Mouse (Mus musculus) lung, embryonic 16.5 days (tissue): ENCODE results near the gene Pdss1. TPM values are rescaled to one million over a fixed set of nuclear protein-coding genes. Genes with fewer than 3 reads are reported as not detected.
A peak's percentile ranks its signal among the peaks of the same experiment; 100 is the strongest.
"Not testable (repeated sequence)": the region's sequence is repeated elsewhere in the genome, so short reads cannot be mapped to it uniquely, and the experiment has no call there.

Source experiments
- ATAC-seq: fragments of 200-750 bp; cut with Nextera tagmentation; 2 replicates; pipeline ENCODE4 v1.8.0; 2017; ENCODE audit warnings: low read depth, mild to moderate bottlenecking, moderate library complexity
- H3K27ac ChIP-seq: fragments of 300-500 bp; sonication (generic); 2 replicates; pipeline ENCODE4 v1.5.1; 2014; ENCODE audit warnings: mild to moderate bottlenecking, control low read depth, low read length
- H3K27me3 ChIP-seq: fragments of 300-500 bp; sonication (generic); 2 replicates; pipeline ENCODE4 v1.6.1; 2014; ENCODE audit warnings: low read depth, low read length, mixed read lengths; ENCODE audit not compliant: control insufficient read depth, insufficient read depth
- H3K36me3 ChIP-seq: fragments of 300-500 bp; sonication (generic); 2 replicates; pipeline ENCODE4 v1.6.1; 2014; ENCODE audit warnings: low read length; ENCODE audit not compliant: control insufficient read depth, insufficient read depth
- H3K4me1 ChIP-seq: fragments of 300-500 bp; sonication (generic); replicated peaks from 2 replicates; pipeline ENCODE4 v1.6.1; 2014; ENCODE audit warnings: low read length, mixed read lengths; ENCODE audit not compliant: control insufficient read depth, insufficient read depth
- H3K4me2 ChIP-seq: fragments of 300-500 bp; sonication (generic); 2 replicates; pipeline ENCODE4 v1.6.1; 2014; ENCODE audit warnings: low read depth, low read length, control low read depth
- H3K4me3 ChIP-seq: fragments of 300-500 bp; sonication (generic); 2 replicates; pipeline ENCODE4 v1.5.1; 2014; ENCODE audit warnings: mild to moderate bottlenecking, low read length, control low read depth
- H3K9ac ChIP-seq: fragments of 300-500 bp; sonication (generic); 2 replicates; pipeline ENCODE4 v1.6.1; 2014; ENCODE audit warnings: low read length, control low read depth
- H3K9me3 ChIP-seq: fragments of 300-500 bp; sonication (generic); 2 replicates; pipeline ENCODE4 v1.6.1; 2016; ENCODE audit warnings: low read length; ENCODE audit not compliant: control insufficient read depth
- WGBS: fragments of 180-500 bp; shearing (Covaris S2); extraction: QIAGEN DNeasy Blood & Tissue Kit; methylation state at CpG from one replicate; pipeline ENCODE4 v1.1.7; 2014; 5-methylcytosine and 5-hydroxymethylcytosine counted together
- polyA plus RNA-seq: library from polyadenylated mRNA; unstranded; fragments of >200 nt; fragmentation: Nextera tagmentation; extraction: Ambion mirVana; gene quantifications from 2 replicates; pipeline ENCODE4 v1.2.1, GENCODE M21; 2015

The Pdss1 gene
- polyA plus RNA-seq, 1 experiment from 2014 or later, result 19.4 TPM

GRCm38 (mm10) chr2:22876614-22877013 lies 18.7 kb upstream of the Pdss1 start:
- ATAC-seq, result no peak
- H3K27me3 ChIP-seq, result no peaks in the 10 kb centered on the region
- no peaks in the 10 kb centered on the region for H3K4me1 ChIP-seq
- H3K4me3 ChIP-seq, result no peak overlapping the region
- H3K36me3 ChIP-seq, result no peaks in the 10 kb centered on the region
- H3K9ac ChIP-seq, result no peak overlapping the region
- no peak overlapping the region for H3K27ac ChIP-seq
- H3K4me2 ChIP-seq, result no peak overlapping the region
- no peaks in the 10 kb centered on the region for H3K9me3 ChIP-seq
- 82% methylated on average over 3 of the region's 3 CpGs for WGBS

GRCm38 (mm10) chr2:22878781-22879180 lies 16.5 kb upstream of the Pdss1 start:
- no peaks in the 10 kb centered on the region for H3K9me3 ChIP-seq
- no peak overlapping the region for H3K4me3 ChIP-seq
- ATAC-seq, result no peak
- H3K9ac ChIP-seq, result no peak overlapping the region
- H3K36me3 ChIP-seq, result no peaks in the 10 kb centered on the region
- H3K27me3 ChIP-seq, result no peaks in the 10 kb centered on the region
- WGBS, result 21% methylated on average over 1 of the region's 1 CpGs
- H3K4me2 ChIP-seq, result no peak overlapping the region
- H3K27ac ChIP-seq, result no peak overlapping the region
- no peaks in the 10 kb centered on the region for H3K4me1 ChIP-seq

- not testable (repeated sequence) for H3K27ac ChIP-seq, H3K36me3 ChIP-seq, H3K9ac ChIP-seq, H3K9me3 ChIP-seq, H3K27me3 ChIP-seq, H3K4me1 ChIP-seq, ATAC-seq, H3K4me2 ChIP-seq, H3K4me3 ChIP-seq
- WGBS, result 86% methylated on average over 3 of the region's 3 CpGs
These were observed 14.6 kb upstream of the Pdss1 start for GRCm38 (mm10) chr2:22880726-22881125.

GRCm38 (mm10) chr2:22894932-22895281 lies 415 bp upstream of the Pdss1 start:
- peak overlapping the region; percentile 83 for H3K9ac ChIP-seq
- no peak; the same call in 1 of the 2 replicates for ATAC-seq
- peak overlapping the region; percentile 92 for H3K4me2 ChIP-seq
- H3K27me3 ChIP-seq, result no peaks in the 10 kb centered on the region
- H3K4me1 ChIP-seq, result peaks cover 5% of the 10 kb centered on the region; the same call in 1 of the 2 replicates
- no peaks in the 10 kb centered on the region for H3K9me3 ChIP-seq
- H3K4me3 ChIP-seq, result peak overlapping the region; percentile 95
- no peaks in the 10 kb centered on the region for H3K36me3 ChIP-seq
- WGBS, result 16% methylated on average over 9 of the region's 9 CpGs
- H3K27ac ChIP-seq, result peak overlapping the region; percentile 83

- ATAC-seq, result no peak
- Histone ChIP-seq H3K27ac (no peak overlapping the region), H3K9ac (no peak overlapping the region), H3K4me1 (no peaks in the 10 kb centered on the region), H3K4me2 (no peak overlapping the region), H3K36me3 (peaks cover 20% of the 10 kb centered on the region), H3K4me3 (no peak overlapping the region), H3K9me3 (no peaks in the 10 kb centered on the region), H3K27me3 (no peaks in the 10 kb centered on the region)
- 81% methylated on average over 3 of the region's 3 CpGs for WGBS
These were observed 8.6 kb downstream of the Pdss1 start for GRCm38 (mm10) chr2:22903947-22904346.

- Histone ChIP-seq H3K9ac (no peak overlapping the region), H3K4me2 (no peak overlapping the region), H3K36me3 (no peaks in the 10 kb centered on the region; the same call in none of the 2 replicates), H3K4me3 (no peak overlapping the region), H3K27me3 (no peaks in the 10 kb centered on the region), H3K27ac (no peak overlapping the region), H3K4me1 (no peaks in the 10 kb centered on the region), H3K9me3 (no peaks in the 10 kb centered on the region)
- WGBS, result 90% methylated on average over 3 of the region's 3 CpGs
- no peak for ATAC-seq
These were observed 19.1 kb downstream of the Pdss1 start for GRCm38 (mm10) chr2:22914421-22914820.

- Histone ChIP-seq H3K9ac (no peak overlapping the region), H3K27me3 (no peaks in the 10 kb centered on the region), H3K9me3 (no peaks in the 10 kb centered on the region), H3K4me2 (no peak overlapping the region), H3K27ac (no peak overlapping the region), H3K4me1 (no peaks in the 10 kb centered on the region), H3K4me3 (no peak overlapping the region), H3K36me3 (no peaks in the 10 kb centered on the region; the same call in 1 of the 2 replicates)
- no peak for ATAC-seq
- WGBS, result 83% methylated on average over 2 of the region's 2 CpGs
These were observed 23.3 kb downstream of the Pdss1 start for GRCm38 (mm10) chr2:22918651-22919050.

GRCm38 (mm10) chr2:22925911-22926310 lies 30.6 kb downstream of the Pdss1 start:
- not testable (repeated sequence) for H3K4me1 ChIP-seq
- 92% methylated on average over 2 of the region's 3 CpGs for WGBS

GRCm38 (mm10) chr2:22928259-22928658 lies 32.9 kb downstream of the Pdss1 start:
- WGBS, result 74% methylated on average over 2 of the region's 2 CpGs
- Histone ChIP-seq H3K36me3 (0 out of 2 replicates have a peak, but pooled peaks cover 6% of the 10 kb centered on the region), H3K9me3 (no peaks in the 10 kb centered on the region), H3K27ac (no peak overlapping the region), H3K9ac (no peak overlapping the region), H3K4me1 (no peaks in the 10 kb centered on the region), H3K27me3 (no peaks in the 10 kb centered on the region), H3K4me3 (no peak overlapping the region), H3K4me2 (no peak overlapping the region)
- no peak for ATAC-seq

More at GRCm38 (mm10) chr2:22925911-22926310, 30.6 kb downstream of the Pdss1 start:
- not testable (repeated sequence) for H3K36me3 ChIP-seq, H3K4me2 ChIP-seq, H3K4me3 ChIP-seq, H3K27me3 ChIP-seq, H3K9me3 ChIP-seq, H3K27ac ChIP-seq, H3K9ac ChIP-seq, ATAC-seq

GRCm38 (mm10) chr2:22933556-22933955 lies 38.2 kb downstream of the Pdss1 start:
- 88% methylated on average over 1 of the region's 1 CpGs for WGBS
- H3K36me3 ChIP-seq, result 0 out of 2 replicates have a peak, but pooled peaks cover 9% of the 10 kb centered on the region
- no peaks in the 10 kb centered on the region for H3K9me3 ChIP-seq
- H3K4me1 ChIP-seq, result no peaks in the 10 kb centered on the region
- no peak overlapping the region for H3K27ac ChIP-seq
- no peak for ATAC-seq
- H3K4me3 ChIP-seq, result no peak overlapping the region
- H3K4me2 ChIP-seq, result no peak overlapping the region
- H3K27me3 ChIP-seq, result no peaks in the 10 kb centered on the region
- no peak overlapping the region for H3K9ac ChIP-seq
